Mouse (Mus musculus): ENCODE data around the gene Gm14326. TPM values are rescaled to one million over a fixed set of nuclear protein-coding genes. Genes with fewer than 3 reads are reported as not detected.
A peak's percentile ranks its signal among the peaks of the same experiment; 100 is the strongest.
"Not testable (repeated sequence)": the region's sequence is repeated elsewhere in the genome, so short reads cannot be mapped to it uniquely, and the experiment has no call there.

The Gm14326 gene
- total RNA-seq (2021): 10 to 100 TPM; 43.6 to 46.4 TPM

- DNase-seq: peak; percentile 60
- intact Hi-C loops (cut with DNase I): not testable (repeated sequence)
Observed at GRCm38 (mm10) chr2:177957145-177957544, at the start of gene Gm14326. Gm14326 (minus strand) TSS chr2:177957297.

DNA sequence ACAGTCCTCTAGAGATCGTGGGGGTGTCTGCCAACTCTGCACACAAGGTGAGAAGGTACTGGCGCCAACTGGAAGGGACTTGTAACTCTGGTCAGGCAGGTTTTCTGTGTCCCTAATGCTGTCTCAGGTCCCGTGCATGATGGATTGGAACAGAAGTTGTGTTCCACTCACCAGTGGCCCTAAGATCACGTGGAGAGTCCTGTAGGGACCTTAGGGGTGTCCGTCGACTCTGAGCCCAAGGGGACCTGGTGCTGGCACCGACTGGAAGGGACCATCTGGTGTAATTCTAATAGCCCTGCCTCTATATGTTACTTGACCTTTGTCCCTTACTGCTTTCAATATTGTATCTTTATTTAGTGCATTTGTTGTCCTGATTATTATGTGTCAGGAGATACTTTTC, 17.7 kb upstream of the Gm14326 start:
- intact Hi-C loops (cut with DNase I); DNase-seq: not testable (repeated sequence)

DNA sequence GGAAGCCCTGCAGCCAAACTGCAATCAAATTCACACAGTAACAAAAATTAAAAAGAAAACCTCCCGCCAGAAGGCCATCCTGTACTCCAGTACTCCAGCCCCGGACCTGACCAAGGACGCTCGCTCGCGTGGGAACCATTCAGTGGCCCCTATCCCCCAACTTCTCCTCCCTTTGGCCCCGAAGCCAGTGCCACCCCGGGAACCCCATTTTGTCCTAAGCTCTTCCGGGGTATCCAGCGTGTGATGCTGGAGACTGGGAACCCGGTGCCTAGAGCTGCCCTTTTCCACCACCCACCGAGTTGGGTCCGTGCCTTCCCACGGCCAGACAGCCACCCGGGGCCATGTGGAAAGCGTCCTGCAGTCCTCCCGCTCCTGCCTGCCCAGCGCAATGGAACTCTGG, 363 bp downstream of the Gm14326 start:
- peak; percentile 37 for DNase-seq
- intact Hi-C loops (cut with DNase I): not testable (repeated sequence)

DNA sequence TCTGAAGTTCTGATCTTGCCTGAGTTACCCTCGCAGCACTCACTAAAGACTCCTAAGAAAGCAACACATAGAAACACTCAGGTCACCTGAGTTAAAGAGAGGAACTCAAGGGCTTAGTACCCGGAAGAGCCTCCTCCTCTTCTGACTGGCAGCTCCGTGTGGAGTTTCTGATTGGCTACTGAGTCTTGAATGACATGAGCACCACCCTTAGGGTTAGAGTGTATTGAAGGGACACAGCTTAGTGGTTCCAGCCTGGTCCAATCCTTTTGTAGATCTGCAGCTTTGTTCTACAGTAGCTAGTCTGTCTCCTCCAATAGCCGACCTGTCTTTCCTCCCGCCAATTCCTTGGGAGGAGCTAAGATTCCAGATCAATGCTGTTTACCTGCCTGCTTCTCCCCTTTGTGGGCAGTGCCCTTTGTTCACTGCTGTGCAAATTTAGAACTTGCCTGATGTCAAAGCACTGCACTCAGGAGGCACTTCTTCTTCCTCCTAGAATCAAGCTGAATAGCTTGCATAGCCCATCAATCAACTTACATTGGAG, 31.5 kb downstream of the Gm14326 start, which contains the start of gene Zfp972:
Zfp972 (minus strand) TSS at position 51 of the 541 bp plus-strand sequence.
- DNase-seq; intact Hi-C loops (cut with DNase I): not testable (repeated sequence)

GRCm38 (mm10) chr2:177903276-177903675, 53.8 kb downstream of the Gm14326 start:
- DNase-seq; intact Hi-C loops (cut with DNase I): not testable (repeated sequence)

DNA sequence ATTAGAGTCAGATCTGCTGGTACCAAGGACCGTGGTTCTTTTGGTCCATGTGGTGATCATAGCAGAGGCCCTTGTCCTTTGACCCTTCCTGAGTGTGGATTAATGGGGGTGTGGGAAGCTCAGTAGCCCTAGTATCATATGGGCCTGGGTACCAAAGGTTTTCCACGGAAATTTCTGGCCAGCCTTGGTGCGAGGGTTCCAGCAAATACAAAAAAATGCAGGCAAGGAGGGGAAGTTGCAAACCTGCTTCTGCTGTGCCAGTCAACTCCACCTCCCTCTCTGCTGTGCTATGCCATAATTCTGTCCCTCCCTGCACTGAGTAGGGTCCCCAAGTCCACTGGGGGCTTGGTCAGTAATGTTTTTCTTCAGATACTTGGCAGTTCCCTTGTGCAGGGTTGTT, 58.9 kb downstream of the Gm14326 start:
- intact Hi-C loops (cut with DNase I); DNase-seq: not testable (repeated sequence)

DNA sequence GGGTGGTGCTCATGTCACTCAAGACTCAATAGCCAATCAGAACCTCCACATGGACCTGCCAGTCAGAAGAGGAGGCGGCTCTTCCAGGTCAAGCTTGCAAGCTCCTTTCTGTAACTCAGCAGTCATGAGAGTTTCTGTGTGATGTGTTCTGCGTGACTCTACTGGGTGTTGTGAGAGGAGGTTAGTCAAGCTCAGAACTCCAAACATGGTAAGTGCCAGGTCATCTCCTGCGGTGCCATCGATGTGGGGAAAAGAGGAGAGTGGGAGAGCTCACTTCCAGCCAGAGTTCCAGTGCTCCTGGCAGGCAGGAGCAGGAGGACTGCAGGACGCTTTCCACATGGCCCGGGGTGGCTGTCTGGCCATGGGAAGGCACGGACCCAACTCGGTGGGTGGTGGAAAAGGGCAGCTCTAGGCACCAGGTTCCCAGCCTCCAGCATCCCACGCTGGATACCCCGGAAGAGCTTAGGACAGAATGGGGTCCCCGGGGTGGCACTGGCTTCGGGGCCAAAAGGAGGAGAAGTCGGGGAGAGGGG, 60.0 kb downstream of the Gm14326 start, which contains the start of gene Gm14327:
Gm14327 (plus strand) TSS at position 51 of the 533 bp plus-strand sequence.
- intact Hi-C loops (cut with DNase I); DNase-seq: not testable (repeated sequence)

DNA sequence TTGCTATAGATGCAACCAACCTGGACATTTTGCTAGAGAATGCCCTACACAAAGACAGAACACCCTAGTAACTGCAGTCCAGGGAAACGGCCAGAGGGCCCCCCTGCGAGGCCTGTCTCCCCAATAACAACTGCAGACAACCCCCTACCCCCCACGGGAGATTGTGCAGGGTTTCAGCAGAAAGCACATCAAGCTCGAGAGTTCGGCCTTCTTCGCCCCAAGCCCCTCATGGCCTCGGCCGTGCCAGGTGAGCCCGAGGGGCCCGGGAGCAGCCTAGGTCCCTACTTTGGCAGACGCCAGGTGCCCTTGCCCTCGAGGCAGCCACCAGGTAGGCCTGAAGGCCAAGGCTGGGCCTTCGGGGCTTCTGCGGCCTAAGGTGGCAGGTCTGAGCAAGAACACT, 69.4 kb downstream of the Gm14326 start:
- DNase-seq; intact Hi-C loops (cut with DNase I): not testable (repeated sequence)

Other genes with a start within 250 kb of the Gm14326 start
- gene Gm14322, start 198.0 kb downstream of the Gm14326 start, total RNA-seq (2021): 10 to 100 TPM; 20.8 to 23.1 TPM
- 100 to 1,000 TPM in 1 of 2 experiments, 10 to 100 TPM in 1; 97.0 to 105 TPM for gene Gm14325, start 117.0 kb downstream of the Gm14326 start, total RNA-seq (2021)
- gene Gm14327, start 60.2 kb downstream of the Gm14326 start, total RNA-seq (2021): 1 to 10 TPM; 4.0 to 4.1 TPM
- 1 to 10 TPM in 1 of 2 experiments, under 1 TPM in 1; 0.70 to 1.3 TPM for gene Zfp972, start 31.7 kb downstream of the Gm14326 start, total RNA-seq (2021)
- gene Zfp971, start 66.0 kb upstream of the Gm14326 start, total RNA-seq (2021): 10 to 100 TPM; 22.2 to 26.1 TPM
- gene Zfp931, start 121.2 kb upstream of the Gm14326 start, total RNA-seq (2021): 10 to 100 TPM; 12.4 to 13.2 TPM
- gene Phactr3, start 161.7 kb upstream of the Gm14326 start, total RNA-seq (2021): 100 to 1,000 TPM; 128 to 133 TPM